Mouse (Mus musculus) bone marrow macrophage, adult 2 months (primary cell): ENCODE data around the gene Celf5.

Experiments
- CTCF ChIP-seq: IDR thresholded peaks from 2 replicates; pipeline ENCODE4 v1.5.1; 2012; ENCODE audit warnings: low read depth, mild to moderate bottlenecking, low read length, moderate library complexity
- POLR2A ChIP-seq: IDR thresholded peaks from 2 replicates; pipeline ENCODE4 v1.6.1; 2012; ENCODE audit warnings: mild to moderate bottlenecking, low read depth, low read length, borderline replicate concordance

GRCm38 (mm10) chr10:81426081-81426671, 56.3 kb downstream of the Celf5 start:
- TF ChIP-seq CTCF (no peak), POLR2A (no peak)
